Mouse (Mus musculus) kidney, postnatal 0 days (tissue): ENCODE measurements around the gene Padi2. TPM values are rescaled to one million over a fixed set of nuclear protein-coding genes. Genes with fewer than 3 reads are reported as not detected.

Experiments
- ATAC-seq: fragments of 200-750 bp; cut with Nextera tagmentation; replicated peaks from 2 replicates; pipeline ENCODE4 v1.8.0; 2017; ENCODE audit warnings: low read depth, moderate number of reproducible peaks, moderate TSS enrichment, moderate library complexity; ENCODE audit not compliant: low FRiP score
- DNase-seq: peaks from one replicate; pipeline ENCODE4 v3.0.0-alpha.2; 2016; ENCODE audit warnings: low spot score
- H3K27ac ChIP-seq: fragments of 300-500 bp; sonication (generic); 2 replicates; pipeline ENCODE4 v1.5.1; 2014; ENCODE audit warnings: mild to moderate bottlenecking
- H3K27me3 ChIP-seq: fragments of 300-500 bp; sonication (generic); 2 replicates; pipeline ENCODE4 v1.6.1; 2014; ENCODE audit warnings: low read length, mixed read lengths; ENCODE audit not compliant: insufficient read depth
- H3K36me3 ChIP-seq: fragments of 300-500 bp; sonication (generic); 2 replicates; pipeline ENCODE4 v1.6.1; 2014; ENCODE audit warnings: low read length, mixed read lengths; ENCODE audit not compliant: insufficient read depth
- H3K4me1 ChIP-seq: fragments of 300-500 bp; sonication (generic); replicated peaks from 2 replicates; pipeline ENCODE4 v1.6.1; 2014; ENCODE audit warnings: antibody characterized with exemption, low read length, mixed read lengths; ENCODE audit not compliant: insufficient read depth
- H3K4me2 ChIP-seq: fragments of 300-500 bp; sonication (generic); 2 replicates; pipeline ENCODE4 v1.6.1; 2014; ENCODE audit warnings: mild to moderate bottlenecking, low read length, moderate library complexity, mixed read lengths
- H3K4me3 ChIP-seq: fragments of 300-500 bp; sonication (generic); replicated peaks from 2 replicates; pipeline ENCODE4 v1.5.1; 2014; ENCODE audit warnings: low read depth, low read length
- H3K9ac ChIP-seq: fragments of 300-500 bp; sonication (generic); 2 replicates; pipeline ENCODE4 v1.6.1; 2014; ENCODE audit warnings: low read depth, low read length
- H3K9me3 ChIP-seq: fragments of 300-500 bp; sonication (generic); replicated peaks from 2 replicates; pipeline ENCODE4 v1.6.1; 2016; ENCODE audit warnings: low read length, inconsistent platforms, mixed read lengths
- CTCF ChIP-seq: IDR thresholded peaks from 2 replicates; pipeline ENCODE4 v1.5.1; 2016; ENCODE audit warnings: antibody characterized with exemption, low read depth, mild to moderate bottlenecking, moderate library complexity
- WGBS: fragments of 180-500 bp; shearing (Covaris S2); extraction: QIAGEN DNeasy Blood & Tissue Kit; methylation state at CpG from one replicate; pipeline ENCODE4 v1.1.7; 2014; 5-methylcytosine and 5-hydroxymethylcytosine counted together
- polyA plus RNA-seq: library from polyadenylated mRNA; unstranded; fragments of >200 nt; fragmentation: Nextera tagmentation; extraction: Ambion mirVana; gene quantifications from 2 replicates; pipeline ENCODE4 v1.2.1, GENCODE M21; 2015

The Padi2 gene
- polyA plus RNA-seq, 1 experiment from 2014 or later: 21.1 TPM

- no peaks in the 10 kb centered on the region for H3K27me3 ChIP-seq
- ATAC-seq: no peak
- no peaks in the 10 kb centered on the region for H3K36me3 ChIP-seq
- no peak overlapping the region for H3K4me3 ChIP-seq
- no peak for TF ChIP-seq CTCF
- no peaks in the 10 kb centered on the region for H3K4me1 ChIP-seq
- no peak overlapping the region for H3K27ac ChIP-seq
- no peak for DNase-seq
- no peak overlapping the region for H3K4me2 ChIP-seq
- 73% methylated on average over 5 of the region's 5 CpGs for WGBS
- peaks cover 3% of the 10 kb centered on the region; the same call in 1 of the 2 replicates for H3K9me3 ChIP-seq
- no peak overlapping the region for H3K9ac ChIP-seq
These were observed 33.5 kb upstream of the Padi2 start for GRCm38 (mm10) chr4:140872686-140872992.

GRCm38 (mm10) chr4:140873011-140873410, 33.1 kb upstream of the Padi2 start:
- DNase-seq (no peak), ATAC-seq (no peak; the same call in 1 of the 2 replicates)
- no peak overlapping the region for H3K27ac ChIP-seq
- H3K36me3 ChIP-seq: no peaks in the 10 kb centered on the region
- peaks cover 3% of the 10 kb centered on the region; the same call in 1 of the 2 replicates for H3K9me3 ChIP-seq
- WGBS: 50% methylated on average over 11 of the region's 11 CpGs
- no peaks in the 10 kb centered on the region for H3K27me3 ChIP-seq
- H3K4me1 ChIP-seq: no peaks in the 10 kb centered on the region
- no peak overlapping the region for H3K9ac ChIP-seq
- no peak for TF ChIP-seq CTCF
- H3K4me2 ChIP-seq: no peak overlapping the region
- no peak overlapping the region for H3K4me3 ChIP-seq

GRCm38 (mm10) chr4:140876161-140876560, 30.0 kb upstream of the Padi2 start:
- no peak for DNase-seq
- Histone ChIP-seq H3K4me2 (no peak overlapping the region), H3K9ac (no peak overlapping the region), H3K27me3 (no peaks in the 10 kb centered on the region), H3K4me1 (no peaks in the 10 kb centered on the region), H3K27ac (no peak overlapping the region), H3K9me3 (peaks cover 3% of the 10 kb centered on the region; the same call in 1 of the 2 replicates), H3K4me3 (no peak overlapping the region), H3K36me3 (no peaks in the 10 kb centered on the region)
- no peak for ATAC-seq
- 87% methylated on average over 8 of the region's 8 CpGs for WGBS
- no peak for TF ChIP-seq CTCF

GRCm38 (mm10) chr4:140876681-140877080, 29.5 kb upstream of the Padi2 start:
- Histone ChIP-seq H3K9ac (no peak overlapping the region), H3K36me3 (no peaks in the 10 kb centered on the region), H3K27me3 (no peaks in the 10 kb centered on the region), H3K9me3 (peaks cover 3% of the 10 kb centered on the region; the same call in 1 of the 2 replicates), H3K4me3 (no peak overlapping the region), H3K27ac (no peak overlapping the region), H3K4me1 (no peaks in the 10 kb centered on the region), H3K4me2 (no peak overlapping the region)
- DNase-seq (no peak), ATAC-seq (no peak)
- WGBS: 29% methylated on average over 6 of the region's 6 CpGs
- no peak for TF ChIP-seq CTCF

- Histone ChIP-seq H3K4me1 (no peaks in the 10 kb centered on the region), H3K27ac (no peak overlapping the region), H3K9me3 (peaks cover 3% of the 10 kb centered on the region; the same call in 1 of the 2 replicates), H3K4me3 (no peak overlapping the region), H3K9ac (no peak overlapping the region), H3K27me3 (no peaks in the 10 kb centered on the region), H3K4me2 (no peak overlapping the region), H3K36me3 (no peaks in the 10 kb centered on the region)
- 72% methylated on average over 9 of the region's 9 CpGs for WGBS
- ATAC-seq (no peak), DNase-seq (no peak)
- TF ChIP-seq CTCF: no peak
These were observed 28.7 kb upstream of the Padi2 start for GRCm38 (mm10) chr4:140877441-140877840.

- no peaks in the 10 kb centered on the region for H3K27me3 ChIP-seq
- DNase-seq (no peak), ATAC-seq (no peak)
- H3K36me3 ChIP-seq: no peaks in the 10 kb centered on the region
- no peak overlapping the region for H3K4me2 ChIP-seq
- no peaks in the 10 kb centered on the region for H3K4me1 ChIP-seq
- no peak overlapping the region for H3K9ac ChIP-seq
- TF ChIP-seq CTCF: no peak
- H3K4me3 ChIP-seq: no peak overlapping the region
- H3K9me3 ChIP-seq: no peaks in the 10 kb centered on the region
- 82% methylated on average over 9 of the region's 9 CpGs for WGBS
- no peak overlapping the region for H3K27ac ChIP-seq
These were observed 27.5 kb upstream of the Padi2 start for GRCm38 (mm10) chr4:140878655-140879054.

- Histone ChIP-seq H3K9me3 (no peaks in the 10 kb centered on the region), H3K27ac (no peak overlapping the region), H3K4me2 (no peak overlapping the region), H3K36me3 (no peaks in the 10 kb centered on the region), H3K4me1 (no peaks in the 10 kb centered on the region), H3K27me3 (no peaks in the 10 kb centered on the region), H3K4me3 (no peak overlapping the region), H3K9ac (no peak overlapping the region)
- ATAC-seq (no peak), DNase-seq (no peak)
- no peak for TF ChIP-seq CTCF
- 90% methylated on average over 6 of the region's 6 CpGs for WGBS
These were observed 27.0 kb upstream of the Padi2 start for GRCm38 (mm10) chr4:140879116-140879515.
